Mouse (Mus musculus) CH12.LX (cell line): Measurements from ENCODE around the gene Fam209. TPM values are rescaled to one million over a fixed set of nuclear protein-coding genes. Genes with fewer than 3 reads are reported as not detected.

Source experiments
- DNase-seq: peaks from one replicate; pipeline ENCODE4 v3.0.0-alpha.2; 2013; ENCODE audit errors: extremely low read depth
- H3K27ac ChIP-seq: 2 replicates; pipeline ENCODE4 v1.5.1; 2012; ENCODE audit warnings: low read depth, mild to moderate bottlenecking, control low read depth, moderate library complexity; ENCODE audit not compliant: insufficient read depth
- H3K27me3 ChIP-seq: replicated peaks from 2 replicates; pipeline ENCODE3; 2012; ENCODE audit warnings: inconsistent platforms
- H3K36me3 ChIP-seq, 2 experiments: replicated peaks in 1 of 2; 2 replicates each; pipeline versions ENCODE3 to v1.6.1; 2012; ENCODE audit warnings: inconsistent platforms in 1 of 2, low read length in 1 of 2, mild to moderate bottlenecking in 1 of 2, mixed read lengths in 1 of 2, moderate library complexity in 1 of 2; ENCODE audit not compliant: control insufficient read depth in 1 of 2, insufficient read depth in 1 of 2
- H3K4me1 ChIP-seq, 2 experiments: 2 replicates each; pipeline ENCODE4 v1.6.1; 2012; ENCODE audit warnings: inconsistent platforms in 1 of 2, moderate library complexity in 1 of 2; ENCODE audit not compliant: insufficient read depth in 2 of 2, control insufficient read depth in 1 of 2
- H3K4me2 ChIP-seq: 2 replicates; pipeline ENCODE4 v1.6.1; 2012; ENCODE audit warnings: low read depth, mild to moderate bottlenecking, control low read depth; ENCODE audit not compliant: poor library complexity, insufficient read depth, severe bottlenecking
- H3K4me3 ChIP-seq, 3 experiments: fragments of 150-350 bp in 1 of 3; sonication (generic) in 1 of 3; replicated peaks in 1 of 3; 2 replicates each; pipeline versions ENCODE3 to v1.5.1; 2011 to 2012; ENCODE audit warnings: low read depth in 2 of 3, low read length in 2 of 3, mild to moderate bottlenecking in 2 of 3, moderate library complexity in 2 of 3, control low read depth in 1 of 3, improper control_type of control experiment in 1 of 3, inconsistent platforms in 1 of 3, mixed read lengths in 1 of 3; ENCODE audit not compliant: poor library complexity in 1 of 3
- H3K79me2 ChIP-seq: replicated peaks from 2 replicates; pipeline ENCODE4 v1.6.1; 2012; ENCODE audit warnings: mild to moderate bottlenecking, moderate library complexity; ENCODE audit not compliant: control insufficient read depth, poor library complexity, insufficient read depth, severe bottlenecking; ENCODE audit errors: extremely low read depth
- H3K9ac ChIP-seq: 2 replicates; pipeline ENCODE4 v1.6.1; 2012; ENCODE audit warnings: low read depth, mild to moderate bottlenecking, control low read depth, moderate library complexity; ENCODE audit not compliant: insufficient read depth
- H3K9me3 ChIP-seq: replicated peaks from 2 replicates; pipeline ENCODE3; 2012; ENCODE audit warnings: low read length, inconsistent platforms, mixed read lengths
- CTCF ChIP-seq, 2 experiments: IDR thresholded peaks in 1 of 2; conservative IDR thresholded peaks in 1 of 2; 2 replicates each; pipeline ENCODE4 v1.5.1; 2011 to 2012; ENCODE audit warnings: low read depth in 2 of 2, low read length in 2 of 2, improper control_type of control experiment in 1 of 2, inconsistent platforms in 1 of 2, mild to moderate bottlenecking in 1 of 2, moderate library complexity in 1 of 2
- EP300 ChIP-seq: IDR thresholded peaks from 2 replicates; pipeline ENCODE4 v1.6.1; 2011; ENCODE audit warnings: low read length, improper control_type of control experiment
- IRF4 ChIP-seq: IDR thresholded peaks from 2 replicates; pipeline ENCODE4 v1.6.1; 2014; ENCODE audit warnings: low read depth, mild to moderate bottlenecking, inconsistent platforms, low read length, improper control_type of control experiment
- JUN ChIP-seq: IDR thresholded peaks from 2 replicates; pipeline ENCODE4 v1.6.1; 2011; ENCODE audit warnings: low read depth, mild to moderate bottlenecking, low read length, improper control_type of control experiment, moderate library complexity; ENCODE audit not compliant: insufficient read depth
- MXI1 ChIP-seq: IDR thresholded peaks from 2 replicates; pipeline ENCODE4 v1.6.1; 2011; ENCODE audit warnings: mild to moderate bottlenecking, low read depth, low read length, improper control_type of control experiment
- MYC ChIP-seq: IDR thresholded peaks from 2 replicates; pipeline ENCODE4 v1.6.1; 2011; ENCODE audit warnings: low read depth, mild to moderate bottlenecking, improper control_type of control experiment, low read length
- SIN3A ChIP-seq: IDR thresholded peaks from 2 replicates; pipeline ENCODE4 v1.6.1; 2012; ENCODE audit warnings: low read length, improper control_type of control experiment, inconsistent platforms
- TBP ChIP-seq: conservative IDR thresholded peaks from 2 replicates; pipeline ENCODE4 v1.6.1; 2011; ENCODE audit warnings: low read depth, low read length, improper control_type of control experiment
- ZNF384 ChIP-seq: IDR thresholded peaks from 2 replicates; pipeline ENCODE4 v1.6.1; 2012; ENCODE audit warnings: low read depth, low read length, improper control_type of control experiment, inconsistent platforms
- dilution Hi-C: fragments of 300-500 bp; cut with MboI; formaldehyde crosslinking; loops from 2 replicates; pipeline ENCODE4 v1.14.3; 2020; ENCODE audit warnings: low sequenced_read_pairs; ENCODE audit not compliant: extremely low pct_unique_long_range_greater_than_20kb, extremely low pct_ligation_motif_present
- in situ Hi-C: fragments of 300-500 bp; cut with MboI; formaldehyde crosslinking; loops from 3 replicates; pipeline ENCODE4 v1.14.3; 2019; ENCODE audit warnings: low sequenced_read_pairs, low pct_ligation_motif_present, low pct_unique_long_range_greater_than_20kb, mixed read lengths
- polyA plus RNA-seq: library from polyadenylated mRNA; unstranded; fragments of >175 nt; gene quantifications from 2 replicates; pipeline ENCODE4 v1.2.1, GENCODE M21; 2012; ENCODE audit warnings: low read depth; ENCODE audit not compliant: insufficient read length
- total RNA-seq, 2 experiments: library from RNA; depleted of rRNA; stranded (reverse); fragments of 300-350 nt in 1 of 2; fragments of >200 nt in 1 of 2; gene quantifications; 2 replicates each; pipeline ENCODE4 v1.2.3; 2012 to 2014

Gene Fam209
- total and polyA plus RNA-seq, 3 experiments, result 0.25 to 1.2 TPM; not detected in 1

- in situ Hi-C loops, result no loop called here
- no peaks in the 10 kb centered on the region for H3K36me3 ChIP-seq
- H3K9me3 ChIP-seq, result peaks cover 2% of the 10 kb centered on the region
- H3K27me3 ChIP-seq, result peaks cover 89% of the 10 kb centered on the region
- dilution Hi-C loops, result no loop called here
- H3K4me1 ChIP-seq, result 0 out of 4 replicates have a peak, but pooled peaks cover 0 to 4% of the 10 kb centered on the region in 2 experiments
- no peak overlapping the region for H3K9ac ChIP-seq
- DNase-seq, result no peak
- TF ChIP-seq TBP (no peak), ZNF384 (no peak), IRF4 (no peak), JUN (no peak), SIN3A (no peak), MXI1 (no peak), CTCF (conservative IDR thresholded peaks at IDR 0.05 in 1 of 2, IDR thresholded peaks at IDR 0.05 in 1 of 2; ENCODE audit: low read depth in 2 of 2, low read length in 2 of 2) (no peak), MYC (no peak)
- H3K4me2 ChIP-seq, result no peak overlapping the region
- no peaks in the 10 kb centered on the region for H3K79me2 ChIP-seq
- no peak overlapping the region for H3K4me3 ChIP-seq
- no peak overlapping the region for H3K27ac ChIP-seq
Observed at GRCm38 (mm10) chr2:172520616-172521371, 48.5 kb downstream of the Fam209 start.

GRCm38 (mm10) chr2:172522528-172522927, 50.2 kb downstream of the Fam209 start:
- dilution Hi-C loops, result no loop called here
- H3K4me1 ChIP-seq, result 0 out of 4 replicates have a peak, but pooled peaks cover 0 to 6% of the 10 kb centered on the region in 2 experiments
- TF ChIP-seq EP300, result no peak
- H3K27ac ChIP-seq, result no peak overlapping the region
- no peak overlapping the region for H3K9ac ChIP-seq
- H3K4me3 ChIP-seq, result no peak overlapping the region
- in situ Hi-C loops, result no loop called here
- H3K36me3 ChIP-seq, result no peaks in the 10 kb centered on the region
- H3K4me2 ChIP-seq, result no peak overlapping the region
- no peaks in the 10 kb centered on the region for H3K9me3 ChIP-seq
- no peak for DNase-seq
- no peaks in the 10 kb centered on the region for H3K79me2 ChIP-seq
- peaks cover 86% of the 10 kb centered on the region for H3K27me3 ChIP-seq

Other genes with a start within 250 kb of the Fam209 start
- not detected in 2 replicates for gene Mc3r, start 224.0 kb upstream of the Fam209 start, total RNA-seq (2012; rRNA removed)
- gene Mc3r, start 224.0 kb upstream of the Fam209 start, total RNA-seq (2014; rRNA removed), result not detected in 2 replicates
- not detected in 2 replicates for gene Mc3r, start 224.0 kb upstream of the Fam209 start, polyA plus RNA-seq
- 1.1 and 1.5 TPM in 2 replicates for gene Fam210b, start 127.0 kb upstream of the Fam209 start, total RNA-seq (2012; rRNA removed)
- 0.58 and 0.68 TPM in 2 replicates for gene Fam210b, start 127.0 kb upstream of the Fam209 start, total RNA-seq (2014; rRNA removed)
- 1.1 and 1.2 TPM in 2 replicates for gene Fam210b, start 127.0 kb upstream of the Fam209 start, polyA plus RNA-seq
- gene Aurka, start 102.0 kb upstream of the Fam209 start, total RNA-seq (2012; rRNA removed), result 88.6 and 103 TPM in 2 replicates
- gene Aurka, start 102.0 kb upstream of the Fam209 start, total RNA-seq (2014; rRNA removed), result 73.6 and 84.4 TPM in 2 replicates
- 113 and 128 TPM in 2 replicates for gene Aurka, start 102.0 kb upstream of the Fam209 start, polyA plus RNA-seq
- gene Cstf1, start 101.8 kb upstream of the Fam209 start, total RNA-seq (2012; rRNA removed), result 44.2 and 52.1 TPM in 2 replicates
- 59.0 and 62.1 TPM in 2 replicates for gene Cstf1, start 101.8 kb upstream of the Fam209 start, total RNA-seq (2014; rRNA removed)
- 49.6 and 53.2 TPM in 2 replicates for gene Cstf1, start 101.8 kb upstream of the Fam209 start, polyA plus RNA-seq
- 3.8 and 5.3 TPM in 2 replicates for gene Cass4, start 78.7 kb upstream of the Fam209 start, total RNA-seq (2012; rRNA removed)
- gene Cass4, start 78.7 kb upstream of the Fam209 start, total RNA-seq (2014; rRNA removed), result 2.9 and 3.3 TPM in 2 replicates
- gene Cass4, start 78.7 kb upstream of the Fam209 start, polyA plus RNA-seq, result 3.7 and 3.8 TPM in 2 replicates
- gene Rtf2, start 32.0 kb upstream of the Fam209 start, total RNA-seq (2012; rRNA removed), result 61.4 and 66.6 TPM in 2 replicates
- 58.5 and 60.3 TPM in 2 replicates for gene Rtf2, start 32.0 kb upstream of the Fam209 start, total RNA-seq (2014; rRNA removed)
- gene Rtf2, start 32.0 kb upstream of the Fam209 start, polyA plus RNA-seq, result 72.9 and 90.2 TPM in 2 replicates
- 0.17 and 0.29 TPM in 2 replicates for gene Gcnt7, start 13.9 kb upstream of the Fam209 start, total RNA-seq (2012; rRNA removed)
- not detected in 2 replicates for gene Gcnt7, start 13.9 kb upstream of the Fam209 start, total RNA-seq (2014; rRNA removed)
- 0.21 TPM in 1 of 2 replicates, not detected in the other for gene Gcnt7, start 13.9 kb upstream of the Fam209 start, polyA plus RNA-seq
- gene Tfap2c, start 77.1 kb downstream of the Fam209 start, total RNA-seq (2012; rRNA removed), result not detected in 2 replicates
- not detected in 2 replicates for gene Tfap2c, start 77.1 kb downstream of the Fam209 start, total RNA-seq (2014; rRNA removed)
- gene Tfap2c, start 77.1 kb downstream of the Fam209 start, polyA plus RNA-seq, result not detected in 2 replicates